Mouse (Mus musculus) erythroblast, embryonic 14.5 days (primary cell): ENCODE measurements around the gene Pdcd1lg2. TPM values are rescaled to one million over a fixed set of nuclear protein-coding genes. Genes with fewer than 3 reads are reported as not detected.

Experiments
- H3K27me3 ChIP-seq: 2 replicates; pipeline ENCODE4 v1.6.1; 2012; ENCODE audit warnings: inconsistent platforms; ENCODE audit not compliant: control insufficient read depth
- H3K36me3 ChIP-seq: 2 replicates; pipeline ENCODE4 v1.6.1; 2012; ENCODE audit warnings: mild to moderate bottlenecking, inconsistent platforms; ENCODE audit not compliant: control insufficient read depth
- H3K4me1 ChIP-seq: 2 replicates; pipeline ENCODE4 v1.6.1; 2012; ENCODE audit warnings: inconsistent platforms; ENCODE audit not compliant: control insufficient read depth
- H3K4me3 ChIP-seq: replicated peaks from 2 replicates; pipeline ENCODE3; 2012; ENCODE audit warnings: moderate library complexity, mild to moderate bottlenecking, inconsistent platforms
- H3K9me3 ChIP-seq: 2 replicates; pipeline ENCODE4 v1.6.1; 2012; ENCODE audit warnings: low read length, inconsistent platforms, mixed read lengths; ENCODE audit not compliant: control insufficient read depth
- GATA1 ChIP-seq: IDR thresholded peaks from 2 replicates; pipeline ENCODE4 v1.6.1; 2012; ENCODE audit warnings: low read length, inconsistent platforms, mixed read lengths
- TAL1 ChIP-seq: IDR thresholded peaks from 3 replicates; pipeline ENCODE4 v1.6.1; 2012; ENCODE audit warnings: low read length, inconsistent platforms, mixed read lengths
- polyA plus RNA-seq: library from polyadenylated mRNA; stranded (reverse); fragments of >175 nt; gene quantifications from 2 replicates; pipeline ENCODE4 v1.2.3, GENCODE M21; 2012

Gene Pdcd1lg2
- polyA plus RNA-seq, 1 experiment, result not detected

DNA sequence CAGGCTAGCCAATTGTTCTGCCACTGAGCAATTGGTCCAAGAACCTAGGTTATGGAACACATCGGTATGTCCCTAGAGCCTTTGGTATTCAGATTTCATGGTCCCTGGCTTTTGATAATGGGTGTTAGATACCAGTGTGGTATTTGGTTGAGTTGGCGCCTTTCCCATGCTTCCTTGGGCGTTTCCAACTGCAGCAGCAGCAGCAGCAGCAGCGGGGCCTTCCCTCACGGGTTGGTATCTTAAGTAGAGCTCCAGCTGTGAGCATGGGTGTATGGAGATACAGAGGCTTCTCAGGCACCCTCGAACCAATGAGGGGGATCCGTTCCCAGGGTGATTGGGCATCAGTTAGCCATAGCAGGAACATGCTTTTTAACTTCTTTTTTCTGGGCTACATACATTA is 97.5 kb downstream of the Pdcd1lg2 start:
- Histone ChIP-seq H3K27me3 (peaks cover 3% of the 10 kb centered on the region; the same call in 1 of the 2 replicates), H3K9me3 (no peaks in the 10 kb centered on the region), H3K4me3 (no peak overlapping the region), H3K36me3 (no peaks in the 10 kb centered on the region), H3K4me1 (peaks cover 4% of the 10 kb centered on the region)
- TF ChIP-seq GATA1 (no peak), TAL1 (no peak)

DNA sequence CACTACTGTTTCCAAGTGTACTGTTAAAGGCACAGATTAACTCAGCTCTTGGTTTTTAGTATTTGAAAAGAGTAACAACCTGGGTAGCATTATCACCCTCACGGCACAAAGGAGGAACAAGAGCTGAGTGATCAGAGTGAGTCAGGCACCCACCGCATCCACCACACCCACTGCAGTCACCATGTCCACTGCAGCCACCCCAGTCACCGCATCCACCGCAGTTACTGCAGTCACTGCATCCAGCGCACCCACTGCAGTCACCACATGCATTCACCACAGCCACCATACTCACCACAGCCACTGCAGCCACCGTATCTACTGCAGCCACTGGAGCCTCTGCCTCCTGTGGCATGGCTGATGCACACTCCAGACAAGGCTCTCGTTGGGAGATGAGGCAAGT is 99.1 kb downstream of the Pdcd1lg2 start:
- peaks cover 3% of the 10 kb centered on the region for H3K9me3 ChIP-seq
- H3K27me3 ChIP-seq, result peaks cover 3% of the 10 kb centered on the region; the same call in 1 of the 2 replicates
- H3K4me1 ChIP-seq, result peaks cover 4% of the 10 kb centered on the region
- TF ChIP-seq GATA1 (no peak), TAL1 (no peak)
- H3K4me3 ChIP-seq, result no peak overlapping the region
- peaks cover 2% of the 10 kb centered on the region; the same call in 1 of the 2 replicates for H3K36me3 ChIP-seq

DNA sequence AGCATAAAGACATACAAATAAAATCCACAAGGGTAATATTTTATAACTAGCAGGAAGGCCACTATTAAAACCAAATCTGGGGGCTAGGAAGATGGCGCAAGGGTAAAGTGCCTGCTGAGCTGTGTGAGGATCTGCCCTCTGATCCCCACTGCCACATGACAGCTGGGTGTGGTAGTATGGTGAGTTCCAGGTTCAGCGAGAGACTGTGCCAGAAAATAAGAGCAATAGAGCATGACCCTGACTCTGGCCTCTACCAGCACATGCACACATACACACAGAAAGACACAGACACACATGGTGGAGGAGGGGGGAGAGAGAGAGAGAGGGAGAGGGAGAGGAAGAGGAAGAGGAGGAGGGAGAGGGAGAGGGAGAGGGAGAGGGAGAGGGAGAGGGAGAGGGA is 101.1 kb downstream of the Pdcd1lg2 start:
- TF ChIP-seq GATA1 (no peak), TAL1 (no peak)
- peaks cover 6% of the 10 kb centered on the region; the same call in 1 of the 2 replicates for H3K36me3 ChIP-seq

GRCm38 (mm10) chr19:29513111-29513766 is 102.5 kb downstream of the Pdcd1lg2 start:
- TF ChIP-seq GATA1, result no peak
- no peak for TF ChIP-seq TAL1
- peaks cover 6% of the 10 kb centered on the region; the same call in 1 of the 2 replicates for H3K36me3 ChIP-seq
- H3K9me3 ChIP-seq, result peaks cover 7% of the 10 kb centered on the region
- H3K4me1 ChIP-seq, result peaks cover 9% of the 10 kb centered on the region
- H3K27me3 ChIP-seq, result peaks cover 3% of the 10 kb centered on the region; the same call in 1 of the 2 replicates
- no peak overlapping the region for H3K4me3 ChIP-seq

More for the DNA sequence above, 101.1 kb downstream of the Pdcd1lg2 start:
- Histone ChIP-seq H3K9me3 (peaks cover 7% of the 10 kb centered on the region), H3K4me1 (peaks cover 9% of the 10 kb centered on the region), H3K27me3 (peaks cover 3% of the 10 kb centered on the region; the same call in 1 of the 2 replicates), H3K4me3 (no peak overlapping the region)

DNA sequence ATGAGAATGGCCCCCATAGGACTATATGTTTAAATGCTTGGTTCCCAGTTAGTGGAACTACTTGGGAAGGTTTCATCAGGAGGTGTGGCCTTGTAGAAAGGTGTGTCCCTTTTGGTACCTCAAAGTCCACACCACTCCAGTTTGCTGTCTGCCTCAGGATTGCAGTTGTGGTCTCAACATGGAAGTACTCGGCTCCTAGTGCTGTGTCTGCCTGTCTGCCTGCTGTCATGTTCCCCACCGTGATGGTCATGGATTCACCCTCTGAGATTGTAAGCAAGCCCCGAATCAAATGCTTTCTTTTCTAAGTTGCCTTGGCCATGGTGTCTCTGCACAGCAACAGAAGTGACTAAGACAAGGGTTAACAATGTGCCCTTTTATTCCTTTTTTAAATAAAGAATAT is 103.4 kb downstream of the Pdcd1lg2 start:
- H3K27me3 ChIP-seq, result peaks cover 3% of the 10 kb centered on the region; the same call in 1 of the 2 replicates
- H3K4me3 ChIP-seq, result no peak overlapping the region
- no peak for TF ChIP-seq TAL1
- no peak for TF ChIP-seq GATA1
- peaks cover 9% of the 10 kb centered on the region for H3K4me1 ChIP-seq
- peaks cover 7% of the 10 kb centered on the region for H3K9me3 ChIP-seq
- H3K36me3 ChIP-seq, result peaks cover 6% of the 10 kb centered on the region; the same call in 1 of the 2 replicates

GRCm38 (mm10) chr19:29515386-29515785 is 104.7 kb downstream of the Pdcd1lg2 start:
- TF ChIP-seq GATA1, result no peak
- no peak for TF ChIP-seq TAL1
- no peak overlapping the region for H3K4me3 ChIP-seq
- H3K9me3 ChIP-seq, result peaks cover 7% of the 10 kb centered on the region
- H3K27me3 ChIP-seq, result no peaks in the 10 kb centered on the region
- peaks cover 8% of the 10 kb centered on the region for H3K4me1 ChIP-seq
- H3K36me3 ChIP-seq, result peaks cover 6% of the 10 kb centered on the region; the same call in 1 of the 2 replicates

GRCm38 (mm10) chr19:29515991-29516390 is 105.3 kb downstream of the Pdcd1lg2 start:
- TF ChIP-seq TAL1, result no peak
- TF ChIP-seq GATA1, result no peak

GRCm38 (mm10) chr19:29518409-29518808 is 107.7 kb downstream of the Pdcd1lg2 start:
- peaks cover 26% of the 10 kb centered on the region for H3K4me1 ChIP-seq
- H3K36me3 ChIP-seq, result peaks cover 6% of the 10 kb centered on the region; the same call in 1 of the 2 replicates
- no peak overlapping the region for H3K4me3 ChIP-seq
- no peak for TF ChIP-seq GATA1
- TF ChIP-seq TAL1, result no peak
- H3K27me3 ChIP-seq, result no peaks in the 10 kb centered on the region; the same call in 1 of the 2 replicates
- H3K9me3 ChIP-seq, result peaks cover 7% of the 10 kb centered on the region

More at GRCm38 (mm10) chr19:29515991-29516390, 105.3 kb downstream of the Pdcd1lg2 start:
- H3K36me3 ChIP-seq, result peaks cover 6% of the 10 kb centered on the region; the same call in 1 of the 2 replicates
- peaks cover 7% of the 10 kb centered on the region for H3K9me3 ChIP-seq
- H3K27me3 ChIP-seq, result no peaks in the 10 kb centered on the region
- H3K4me1 ChIP-seq, result peaks cover 10% of the 10 kb centered on the region
- no peak overlapping the region for H3K4me3 ChIP-seq

DNA sequence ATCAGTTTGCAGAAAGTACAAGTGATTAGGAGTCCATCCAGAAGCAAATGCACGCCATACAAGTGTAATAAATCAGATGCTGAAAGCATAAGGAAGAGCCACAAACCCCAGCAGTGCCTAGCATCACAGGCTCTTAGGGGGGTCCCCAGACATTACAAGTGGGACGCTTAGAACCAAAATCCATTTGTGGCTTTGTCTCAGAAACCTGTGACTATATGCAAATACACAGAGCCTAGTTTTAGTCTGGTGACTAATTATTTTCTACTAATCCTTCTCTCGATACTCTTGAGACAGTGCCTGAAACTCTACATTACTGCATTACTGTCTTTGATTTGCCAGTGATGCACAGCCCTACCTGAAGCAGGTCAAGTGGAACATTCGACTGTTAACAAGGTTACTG is 108.2 kb downstream of the Pdcd1lg2 start:
- Histone ChIP-seq H3K4me1 (peaks cover 29% of the 10 kb centered on the region), H3K27me3 (no peaks in the 10 kb centered on the region; the same call in 1 of the 2 replicates), H3K4me3 (no peak overlapping the region), H3K36me3 (peaks cover 6% of the 10 kb centered on the region; the same call in 1 of the 2 replicates), H3K9me3 (peaks cover 7% of the 10 kb centered on the region)
- TF ChIP-seq TAL1 (no peak), GATA1 (no peak)

Other genes starting within 250 kb of the Pdcd1lg2 start
- 0.50 and 0.67 TPM in 2 replicates for gene Jak2, start 159.1 kb upstream of the Pdcd1lg2 start, polyA plus RNA-seq
- gene Insl6, start 85.6 kb upstream of the Pdcd1lg2 start, polyA plus RNA-seq, result not detected in 2 replicates
- gene Rln1, start 76.2 kb upstream of the Pdcd1lg2 start, polyA plus RNA-seq, result not detected in 2 replicates
- gene Plgrkt, start 43.5 kb upstream of the Pdcd1lg2 start, polyA plus RNA-seq, result 0.66 and 1.1 TPM in 2 replicates
- gene Cd274, start 43.5 kb upstream of the Pdcd1lg2 start, polyA plus RNA-seq, result not detected in 2 replicates
- 0.08 and 0.18 TPM in 2 replicates for gene Ric1, start 111.4 kb downstream of the Pdcd1lg2 start, polyA plus RNA-seq
- 0.43 and 0.45 TPM in 2 replicates for gene Ermp1, start 237.5 kb downstream of the Pdcd1lg2 start, polyA plus RNA-seq